Mouse (Mus musculus) forebrain, embryonic 15.5 days (tissue): ENCODE measurements around the gene Uqcrfs1. TPM values are rescaled to one million over a fixed set of nuclear protein-coding genes. Genes with fewer than 3 reads are reported as not detected.

Source experiments
- polyA plus RNA-seq: library from polyadenylated mRNA; unstranded; fragments of >200 nt; fragmentation: Nextera tagmentation; extraction: Ambion mirVana; gene quantifications from 2 replicates; pipeline ENCODE4 v1.2.1, GENCODE M21; 2015

Gene Uqcrfs1
- polyA plus RNA-seq, 1 experiment from 2014 or later, result 246 TPM

Other genes starting within 250 kb of the Uqcrfs1 start
- 0.69 and 0.91 TPM in 2 replicates for gene Agtr1a, start 208.9 kb downstream of the Uqcrfs1 start, polyA plus RNA-seq
- 14.7 and 16.6 TPM in 2 replicates for gene Dusp22, start 114.6 kb upstream of the Uqcrfs1 start, polyA plus RNA-seq
- 0.06 and 0.23 TPM in 2 replicates for gene Irf4, start 203.9 kb upstream of the Uqcrfs1 start, polyA plus RNA-seq